Mouse (Mus musculus) MEL (cell line): Measurements from ENCODE around the gene Eif4h. TPM values are rescaled to one million over a fixed set of nuclear protein-coding genes. Genes with fewer than 3 reads are reported as not detected.
A peak's percentile ranks its signal among the peaks of the same experiment; 100 is the strongest.

Source experiments
- DNase-seq: peaks from one replicate; pipeline ENCODE4 v3.0.0; 2011; ENCODE audit warnings: low read depth, low spot score
- H3K27ac ChIP-seq: 2 replicates; pipeline ENCODE4 v1.5.1; 2012; ENCODE audit warnings: low read depth, mild to moderate bottlenecking, control low read depth, low read length, moderate library complexity; ENCODE audit not compliant: control insufficient read depth
- H3K27me3 ChIP-seq, 2 experiments: fragments of 150-350 bp in 1 of 2; sonication (generic) in 1 of 2; 2 replicates each; pipeline ENCODE4 v1.6.1; 2012; ENCODE audit warnings: low read length in 2 of 2, mild to moderate bottlenecking in 2 of 2, improper control_type of control experiment in 1 of 2, moderate library complexity in 1 of 2; ENCODE audit not compliant: insufficient read depth in 2 of 2, control insufficient read depth in 1 of 2
- H3K36me3 ChIP-seq, 2 experiments: 2 replicates each; pipeline ENCODE4 v1.6.1; 2012 to 2014; ENCODE audit warnings: low read length in 2 of 2, improper control_type of control experiment in 1 of 2, inconsistent platforms in 1 of 2, mild to moderate bottlenecking in 1 of 2; ENCODE audit not compliant: insufficient read depth in 2 of 2, control insufficient read depth in 1 of 2
- H3K4me1 ChIP-seq, 2 experiments: fragments of 150-350 bp in 1 of 2; sonication (generic) in 1 of 2; 2 replicates each; pipeline ENCODE4 v1.6.1; 2012; ENCODE audit warnings: low read length in 2 of 2, improper control_type of control experiment in 1 of 2, mild to moderate bottlenecking in 1 of 2; ENCODE audit not compliant: insufficient read depth in 2 of 2, control insufficient read depth in 1 of 2
- H3K4me3 ChIP-seq, 2 experiments: fragments of 150-350 bp in 1 of 2; sonication (generic) in 1 of 2; 2 replicates each; pipeline ENCODE4 v1.5.1; 2012; ENCODE audit warnings: low read depth in 2 of 2, low read length in 2 of 2, mild to moderate bottlenecking in 2 of 2, moderate library complexity in 2 of 2, control low read depth in 1 of 2, improper control_type of control experiment in 1 of 2; ENCODE audit not compliant: control insufficient read depth in 1 of 2, insufficient read depth in 1 of 2
- H3K79me2 ChIP-seq: 2 replicates; pipeline ENCODE4 v1.6.1; 2012; ENCODE audit warnings: mild to moderate bottlenecking, low read length, moderate library complexity; ENCODE audit not compliant: control insufficient read depth, poor library complexity, insufficient read depth
- H3K9ac ChIP-seq: 2 replicates; pipeline ENCODE4 v1.6.1; 2012; ENCODE audit warnings: low read depth, mild to moderate bottlenecking, control low read depth, low read length, moderate library complexity; ENCODE audit not compliant: control insufficient read depth, poor library complexity, severe bottlenecking
- H3K9me3 ChIP-seq: fragments of 150-350 bp; sonication (generic); replicated peaks from 2 replicates; pipeline ENCODE4 v1.6.1; 2012; ENCODE audit warnings: mild to moderate bottlenecking, low read length, improper control_type of control experiment, moderate library complexity; ENCODE audit not compliant: insufficient read depth
- BHLHE40 ChIP-seq: IDR thresholded peaks from 2 replicates; pipeline ENCODE4 v1.6.1; 2012; ENCODE audit warnings: low read depth, mild to moderate bottlenecking, inconsistent platforms, low read length, improper control_type of control experiment, borderline replicate concordance
- CHD1 ChIP-seq: IDR thresholded peaks from 2 replicates; pipeline ENCODE4 v1.6.1; 2012; ENCODE audit warnings: low read depth, mild to moderate bottlenecking, inconsistent platforms, low read length, improper control_type of control experiment
- CTCF ChIP-seq, 3 experiments: IDR thresholded peaks in 2 of 3; conservative IDR thresholded peaks in 1 of 3; 2 replicates each; pipeline ENCODE4 v1.5.1; 2011 to 2012; ENCODE audit warnings: low read length in 3 of 3, low read depth in 2 of 3, mild to moderate bottlenecking in 2 of 3, improper control_type of control experiment in 1 of 3, inconsistent platforms in 1 of 3, mixed read lengths in 1 of 3, moderate library complexity in 1 of 3; ENCODE audit not compliant: control insufficient read depth in 1 of 3, insufficient read depth in 1 of 3, poor library complexity in 1 of 3, severe bottlenecking in 1 of 3
- E2F4 ChIP-seq: IDR thresholded peaks from 2 replicates; pipeline ENCODE4 v1.6.1; 2011; ENCODE audit warnings: low read depth, low read length, improper control_type of control experiment, borderline replicate concordance
- ELF1 ChIP-seq: IDR thresholded peaks from 2 replicates; pipeline ENCODE4 v1.6.1; 2014; ENCODE audit warnings: low read depth, mild to moderate bottlenecking, inconsistent platforms, low read length, improper control_type of control experiment, moderate library complexity
- EP300 ChIP-seq, 2 experiments: IDR thresholded peaks; 2 replicates each; pipeline ENCODE4 v1.6.1; 2011; ENCODE audit warnings: improper control_type of control experiment in 2 of 2, low read length in 2 of 2, low read depth in 1 of 2, mild to moderate bottlenecking in 1 of 2
- GABPA ChIP-seq: IDR thresholded peaks from 2 replicates; pipeline ENCODE4 v1.6.1; 2012; ENCODE audit warnings: low read depth, mild to moderate bottlenecking, inconsistent platforms, low read length, improper control_type of control experiment, moderate library complexity
- GATA1 ChIP-seq: IDR thresholded peaks from 2 replicates; pipeline ENCODE4 v1.6.1; 2011; ENCODE audit warnings: low read depth, low read length, improper control_type of control experiment
- HCFC1 ChIP-seq: IDR thresholded peaks from 2 replicates; pipeline ENCODE4 v1.6.1; 2012; ENCODE audit warnings: low read depth, mild to moderate bottlenecking, inconsistent platforms, low read length, improper control_type of control experiment, moderate library complexity
- MAFK ChIP-seq: IDR thresholded peaks from 2 replicates; pipeline ENCODE4 v1.6.1; 2011; ENCODE audit warnings: low read depth, mild to moderate bottlenecking, low read length, improper control_type of control experiment, borderline replicate concordance
- MYB ChIP-seq: IDR thresholded peaks from 2 replicates; pipeline ENCODE4 v1.6.1; 2011; ENCODE audit warnings: mild to moderate bottlenecking, low read depth, low read length, improper control_type of control experiment
- POLR2A ChIP-seq, 2 experiments: IDR thresholded peaks; 2 replicates each; pipeline ENCODE4 v1.6.1; 2011 to 2012; ENCODE audit warnings: low read length in 2 of 2, mild to moderate bottlenecking in 2 of 2, control low read depth in 1 of 2, improper control_type of control experiment in 1 of 2, low read depth in 1 of 2, moderate library complexity in 1 of 2; ENCODE audit not compliant: control insufficient read depth in 1 of 2, insufficient read depth in 1 of 2, poor library complexity in 1 of 2
- POLR2AphosphoS5 ChIP-seq: IDR thresholded peaks from 2 replicates; pipeline ENCODE4 v1.6.1; 2012; ENCODE audit warnings: low read depth, borderline replicate concordance, mild to moderate bottlenecking, inconsistent platforms, low read length, moderate library complexity, mixed read lengths
- RAD21 ChIP-seq: IDR thresholded peaks from 2 replicates; pipeline ENCODE4 v1.6.1; 2011; ENCODE audit warnings: mild to moderate bottlenecking, low read depth, low read length, improper control_type of control experiment
- RCOR1 ChIP-seq: IDR thresholded peaks from 2 replicates; pipeline ENCODE4 v1.6.1; 2012; ENCODE audit warnings: low read depth, mild to moderate bottlenecking, inconsistent platforms, low read length, improper control_type of control experiment
- SMC3 ChIP-seq: IDR thresholded peaks from 2 replicates; pipeline ENCODE4 v1.6.1; 2011; ENCODE audit warnings: low read depth, low read length, improper control_type of control experiment
- TAL1 ChIP-seq: IDR thresholded peaks from 2 replicates; pipeline ENCODE4 v1.6.1; 2012; ENCODE audit warnings: mild to moderate bottlenecking, inconsistent platforms, low read length, moderate library complexity, mixed read lengths
- USF2 ChIP-seq, 2 experiments: IDR thresholded peaks; 2 replicates each; pipeline ENCODE4 v1.6.1; 2011 to 2012; ENCODE audit warnings: improper control_type of control experiment in 2 of 2, low read length in 2 of 2, borderline replicate concordance in 1 of 2, inconsistent platforms in 1 of 2, low read depth in 1 of 2, mild to moderate bottlenecking in 1 of 2; ENCODE audit not compliant: insufficient read depth in 1 of 2
- ZC3H11A ChIP-seq: IDR thresholded peaks from 2 replicates; pipeline ENCODE4 v1.6.1; 2012; ENCODE audit warnings: low read depth, mild to moderate bottlenecking, inconsistent platforms, low read length, improper control_type of control experiment
- ZNF384 ChIP-seq: IDR thresholded peaks from 2 replicates; pipeline ENCODE4 v1.6.1; 2012; ENCODE audit warnings: low read depth, mild to moderate bottlenecking, inconsistent platforms, low read length, improper control_type of control experiment
- polyA plus RNA-seq, 2 experiments: library from polyadenylated mRNA; stranded (reverse) in 1 of 2; unstranded in 1 of 2; fragments of >175 nt in 1 of 2; fragments of >200 nt in 1 of 2; gene quantifications; 2 replicates each; pipeline versions ENCODE4 v1.2.1 to v1.2.4; 2012; ENCODE audit warnings: low replicate concordance in 2 of 2, low read depth in 1 of 2; ENCODE audit not compliant: insufficient read length in 2 of 2, insufficient read depth in 1 of 2, missing spikeins in 1 of 2
- total RNA-seq: library from RNA; depleted of rRNA; stranded (reverse); fragments of 300-350 nt; gene quantifications from 2 replicates; pipeline ENCODE4 v1.2.3, GENCODE M21; 2012

Gene Eif4h
- total and polyA plus RNA-seq, 3 experiments, result 167 to 515 (median 471) TPM

- Histone ChIP-seq H3K27ac (no peak overlapping the region), H3K9me3 (no peaks in the 10 kb centered on the region), H3K9ac (no peak overlapping the region), H3K27me3 (no peaks in the 10 kb centered on the region), H3K4me1 (peaks cover 4 to 17% of the 10 kb centered on the region in 2 experiments), H3K4me3 (no peak overlapping the region)
- peak; percentile 62 for DNase-seq
- TF ChIP-seq RAD21 (peak; percentile 59), POLR2AphosphoS5 (no peak), MAFK (no peak), TAL1 (no peak), HCFC1 (no peak), MYB (no peak), POLR2A (IDR thresholded peaks at IDR 0.05; ENCODE audit: control insufficient read depth in 1 of 2, insufficient read depth in 1 of 2, low read depth in 1 of 2, low read length in 2 of 2, poor library complexity in 1 of 2) (no peak), GABPA (no peak), RCOR1 (no peak), ZC3H11A (peak; percentile 33; the same call in 1 of the 2 replicates), ELF1 (no peak), E2F4 (no peak), EP300 (IDR thresholded peaks at IDR 0.05; ENCODE audit: low read depth in 1 of 2, low read length in 2 of 2) (no peak), CHD1 (no peak), GATA1 (no peak), BHLHE40 (no peak), USF2 (IDR thresholded peaks at IDR 0.05; ENCODE audit: borderline replicate concordance in 1 of 2, insufficient read depth in 1 of 2, low read depth in 1 of 2, low read length in 2 of 2) (no peak), CTCF (IDR thresholded peaks at IDR 0.05 in 2 of 3, conservative IDR thresholded peaks at IDR 0.05 in 1 of 3; ENCODE audit: control insufficient read depth in 1 of 3, insufficient read depth in 1 of 3, low read depth in 2 of 3, low read length in 3 of 3, poor library complexity in 1 of 3, severe bottlenecking in 1 of 3) (peak; percentile 32 to 63 (median 45)), SMC3 (peak; percentile 53), ZNF384 (0 out of 2 replicates have a peak, but pooled peaks have one; percentile 12)
- TF ChIP-seq, all 39 proteins: peak for 5
- Histone ChIP-seq H3K79me2 (no peaks in the 10 kb centered on the region), H3K36me3 (peaks cover 0 to 6% of the 10 kb centered on the region in 2 experiments; a peak in 2 of 4 replicates)
Measured at GRCm38 (mm10) chr5:134576517-134577220, 62.6 kb downstream of the Eif4h start.
